Mouse (Mus musculus) common myeloid progenitor, adult 5-6 weeks (primary cell): Measurements from ENCODE around the gene Dclk2. TPM values are rescaled to one million over a fixed set of nuclear protein-coding genes. Genes with fewer than 3 reads are reported as not detected.
A peak's percentile ranks its signal among the peaks of the same experiment; 100 is the strongest.

ENCODE experiments used
- ATAC-seq: replicated peaks from 2 replicates; pipeline ENCODE4 v1.8.0; 2016; ENCODE audit warnings: low read depth, mild to moderate bottlenecking, moderate TSS enrichment, inconsistent platforms; ENCODE audit not compliant: poor library complexity, severe bottlenecking
- total RNA-seq: library from RNA; stranded (forward); fragments of 200-1000, 187-1606 nt; gene quantifications from 2 replicates; pipeline ENCODE4 v1.2.3, GENCODE M21; 2017

The Dclk2 gene
- total RNA-seq, 1 experiment from 2014 or later = 2.0 TPM

DNA sequence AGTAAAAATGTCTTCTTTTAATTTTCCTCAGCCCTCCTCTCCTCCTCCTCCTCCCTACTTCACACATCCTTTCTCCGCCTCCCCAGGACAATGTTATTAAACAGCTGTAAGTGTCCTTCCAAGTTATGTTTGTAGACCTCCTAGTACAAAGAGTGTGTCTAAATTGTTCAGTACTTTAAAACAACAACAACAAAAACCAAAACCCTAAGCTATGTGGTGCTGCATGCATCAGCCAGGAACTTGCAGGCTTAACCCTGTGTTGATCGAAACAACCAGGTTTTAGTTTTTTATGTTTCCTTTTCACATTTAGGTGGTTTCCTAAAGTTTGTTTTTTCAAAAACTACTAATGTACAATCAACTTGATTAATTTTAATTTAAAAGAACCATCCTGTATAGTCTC is 71.3 kb downstream of the Dclk2 start:
- no peak for ATAC-seq

DNA sequence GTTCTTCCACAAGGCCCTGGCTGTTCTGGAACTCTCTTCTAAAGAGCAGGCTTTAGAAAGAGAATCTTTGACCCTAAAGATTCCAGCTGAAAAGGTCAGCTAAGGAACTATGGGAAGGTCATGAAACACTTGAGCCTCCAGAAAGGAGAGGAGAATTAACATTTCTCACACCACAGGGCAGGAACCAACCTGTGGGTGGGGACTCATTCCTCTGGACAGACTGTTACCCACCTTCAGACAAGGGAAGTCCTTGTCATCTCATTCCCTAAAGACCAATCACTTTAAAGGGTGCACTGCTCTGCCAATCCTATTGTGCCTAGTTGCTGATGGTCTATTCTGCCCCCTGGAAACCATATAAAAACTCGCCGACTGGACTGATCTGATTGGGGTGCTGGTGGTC is 73.1 kb downstream of the Dclk2 start:
- no peak for ATAC-seq

DNA sequence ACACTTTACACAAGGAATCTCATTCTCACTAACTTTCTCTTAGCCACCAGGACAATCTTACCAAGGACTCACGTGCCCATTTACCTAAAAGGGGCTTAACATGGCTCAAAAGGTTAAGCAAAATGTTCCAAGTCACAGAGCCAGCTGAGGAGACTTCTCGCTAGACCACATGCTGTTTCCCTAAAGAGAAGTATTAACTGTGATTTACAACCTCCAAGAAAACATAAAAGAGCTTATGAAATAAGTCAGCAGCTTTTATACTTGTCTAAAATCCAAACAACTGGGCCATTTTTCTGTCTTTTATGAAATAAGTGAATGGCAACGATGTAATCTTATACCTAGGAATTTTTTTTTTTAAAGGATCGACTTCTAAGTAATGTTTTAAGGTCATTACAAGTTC is 74.6 kb downstream of the Dclk2 start:
- ATAC-seq = no peak

DNA sequence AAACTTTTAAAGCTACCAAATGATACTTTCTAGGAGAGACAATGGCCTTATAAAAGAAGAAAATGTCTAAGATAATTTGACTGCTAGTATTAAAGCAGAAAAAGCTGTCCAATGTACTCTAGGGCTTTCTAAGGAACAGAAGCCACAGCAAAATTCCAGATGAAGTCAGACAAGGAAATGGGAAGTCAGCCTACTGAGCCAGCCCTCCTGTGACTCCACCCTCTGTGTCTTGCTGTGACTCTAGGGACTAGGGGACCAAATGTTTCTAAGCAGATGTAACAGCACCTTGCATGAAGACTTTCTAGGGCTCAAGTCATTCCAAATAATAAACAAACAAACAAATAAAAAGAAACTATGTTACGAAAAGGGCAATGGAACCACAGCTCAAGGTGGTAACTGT is 75.1 kb downstream of the Dclk2 start:
- no peak for ATAC-seq

DNA sequence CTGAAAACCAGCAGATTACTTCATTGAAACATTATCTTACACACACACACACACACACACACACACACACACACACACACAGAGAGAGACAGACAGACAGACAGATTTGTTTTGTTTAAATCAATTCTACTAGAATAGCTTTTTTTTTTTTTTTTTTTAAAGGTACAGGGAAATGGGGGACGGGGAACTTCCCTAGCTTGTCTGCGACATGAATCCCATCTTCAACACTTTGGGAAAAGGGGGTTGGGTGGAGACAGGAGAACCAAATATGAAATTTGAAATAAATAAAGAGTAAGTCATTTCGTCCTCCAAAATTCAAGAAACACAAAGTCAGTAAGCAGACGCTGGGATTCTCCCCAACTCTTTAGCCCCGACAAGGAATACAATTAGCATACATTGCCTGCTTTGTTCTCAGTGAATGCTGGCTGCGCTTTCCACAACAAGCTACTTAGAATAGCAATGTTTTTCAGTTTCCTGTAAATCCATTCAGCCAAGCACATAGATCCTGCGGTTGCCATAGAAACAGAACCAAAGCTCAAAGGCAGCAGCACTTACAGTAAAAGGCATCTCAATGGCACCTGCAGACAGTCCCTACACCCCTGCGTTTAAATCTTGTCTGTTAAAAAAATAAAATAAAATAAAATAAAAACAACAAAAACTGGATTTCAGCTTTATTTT is 75.7 kb downstream of the Dclk2 start:
- no peak for ATAC-seq

DNA sequence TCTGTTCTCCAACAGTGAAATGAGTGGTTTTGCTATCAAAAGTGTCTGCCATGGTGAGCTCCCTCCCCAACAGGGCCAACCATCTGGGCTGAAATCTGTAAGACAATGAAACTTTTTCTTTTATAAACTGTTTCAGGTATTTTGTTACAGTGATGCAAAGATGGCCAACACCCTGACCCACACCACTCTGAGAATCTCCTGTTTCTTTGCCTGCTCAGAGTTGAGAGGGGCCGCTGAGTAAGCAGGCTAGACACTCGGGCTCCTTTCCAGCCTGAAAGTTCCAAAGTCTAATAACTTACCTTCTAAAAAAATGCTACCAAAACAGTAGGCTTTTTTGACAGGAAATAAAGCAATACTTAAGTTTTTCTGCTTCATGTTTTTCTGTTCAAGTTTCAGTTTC is 78.2 kb downstream of the Dclk2 start:
- no peak for ATAC-seq

DNA sequence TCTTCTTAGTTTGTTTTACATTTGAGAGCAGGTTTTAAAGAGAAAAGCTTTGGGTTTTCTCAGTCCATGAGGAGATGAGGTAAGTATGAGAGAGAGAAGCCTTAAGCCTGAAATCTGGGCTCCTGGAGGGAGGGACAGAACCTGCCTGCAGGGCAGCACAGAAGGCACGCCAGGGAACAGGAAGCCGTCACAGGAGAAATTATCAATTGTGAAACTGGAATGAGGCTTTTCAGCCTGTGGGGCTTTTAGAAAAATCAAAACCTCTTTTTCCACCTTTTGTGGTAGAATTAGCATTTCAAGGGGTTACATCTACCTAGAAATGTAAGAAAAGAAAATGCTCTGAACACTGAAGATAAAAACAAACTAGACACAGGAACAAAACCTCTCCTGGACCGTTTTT is 81.0 kb downstream of the Dclk2 start:
- no peak for ATAC-seq

DNA sequence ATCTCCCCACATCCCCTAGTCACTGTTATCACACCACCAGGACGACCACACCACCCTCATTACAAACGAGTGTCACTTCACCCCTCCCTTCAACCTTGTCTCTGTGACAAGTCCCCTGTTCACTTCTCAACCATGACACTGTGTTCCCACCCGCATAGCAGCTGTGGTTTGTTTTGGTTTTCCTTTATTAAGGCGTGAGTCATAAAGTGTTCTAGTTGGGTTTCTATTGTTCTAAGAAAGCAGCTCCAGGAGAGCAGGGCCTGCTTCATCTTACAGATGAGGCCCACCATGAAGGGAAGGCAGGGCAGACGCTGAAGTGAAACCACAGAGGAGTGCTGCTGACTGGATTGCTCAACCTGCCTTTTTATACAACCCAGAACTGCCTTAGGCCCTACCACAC is 83.3 kb downstream of the Dclk2 start:
- ATAC-seq = no peak

DNA sequence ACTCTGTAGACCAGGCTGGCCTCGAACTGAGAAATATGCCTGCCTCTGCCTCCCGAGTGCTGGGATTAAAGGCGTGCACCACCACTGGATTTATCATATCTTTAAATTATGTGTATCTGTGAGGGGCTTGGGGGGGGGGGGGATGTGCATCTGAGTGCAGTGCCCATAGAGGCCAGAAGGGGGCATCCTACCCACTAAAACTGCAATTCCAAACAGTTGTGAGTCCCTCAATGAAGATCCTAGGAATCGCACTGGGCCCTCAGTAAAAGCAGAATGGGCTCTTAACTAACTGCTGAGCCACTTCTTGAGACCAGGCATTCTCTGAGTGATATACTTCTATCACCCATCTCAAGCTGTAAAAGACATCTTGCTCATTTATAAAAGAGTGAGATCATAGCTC is 85.5 kb downstream of the Dclk2 start:
- no peak for ATAC-seq

DNA sequence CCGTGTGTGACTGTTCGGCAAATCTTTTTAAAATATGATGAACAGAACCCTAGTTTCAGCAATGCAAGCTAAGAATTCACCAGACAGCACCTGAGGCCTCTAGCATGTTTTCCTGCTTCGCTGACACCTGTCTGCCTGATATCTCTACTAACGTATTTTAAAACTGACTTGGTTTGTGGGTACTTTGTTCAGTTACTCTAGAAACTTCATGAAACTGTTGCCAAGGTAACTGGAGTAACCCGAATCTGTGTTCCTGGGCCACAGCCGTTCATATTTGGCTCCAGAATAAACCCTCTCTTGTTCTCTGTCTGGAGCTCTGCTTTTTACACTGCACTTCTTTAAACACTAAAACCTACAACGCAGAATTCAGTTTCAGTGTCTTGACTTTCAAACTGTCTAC is 86.3 kb downstream of the Dclk2 start:
- no peak for ATAC-seq

DNA sequence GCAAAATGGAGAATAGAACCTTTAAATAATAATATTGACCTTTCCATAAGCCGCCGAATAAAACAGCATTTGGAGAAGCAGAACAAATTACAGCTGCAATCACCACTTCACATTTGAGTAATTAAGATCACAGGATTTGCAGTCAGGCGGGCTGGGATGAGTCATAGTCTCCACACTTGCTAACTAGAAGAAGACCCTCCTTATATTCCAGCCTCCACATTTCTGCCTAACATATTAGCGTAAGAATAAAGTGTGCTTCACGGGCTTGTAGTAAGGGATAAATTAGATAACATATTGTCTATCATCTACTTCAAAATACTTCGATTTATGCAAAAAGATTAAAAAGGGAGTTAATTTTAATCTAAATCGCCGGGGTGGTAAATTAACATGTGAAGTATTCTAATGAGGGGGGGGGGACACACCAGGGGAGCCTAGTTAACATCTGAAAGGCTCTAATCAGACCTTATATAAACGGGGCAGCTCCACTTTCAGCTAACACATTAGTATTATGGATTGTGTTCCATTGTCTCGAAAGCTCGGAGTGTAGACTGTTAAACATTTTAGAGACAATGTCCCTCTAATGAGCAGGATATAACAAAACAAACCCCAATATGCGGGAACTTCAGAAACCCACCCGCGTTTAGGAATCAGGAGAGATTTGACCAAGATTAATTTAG is 87.9 kb downstream of the Dclk2 start:
- ATAC-seq = no peak

DNA sequence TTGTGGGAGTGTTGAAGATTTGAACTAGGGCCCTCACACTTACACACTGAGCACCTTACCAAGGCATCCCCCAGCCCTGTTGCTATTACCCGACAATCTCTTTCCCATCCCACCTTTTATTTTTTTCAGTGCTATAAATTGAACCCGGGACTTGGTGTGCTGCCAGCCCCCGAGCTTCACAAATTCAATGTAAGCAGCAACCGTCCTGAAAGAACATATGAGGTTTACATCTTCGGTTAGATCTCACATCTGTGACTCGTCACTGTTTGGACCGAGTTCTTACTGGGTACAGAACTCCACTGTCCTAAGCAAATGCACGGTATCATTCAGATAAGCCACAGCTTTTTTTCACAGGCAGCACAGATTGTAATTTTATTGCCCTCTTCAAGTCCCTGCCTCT is 88.5 kb downstream of the Dclk2 start:
- no peak for ATAC-seq

DNA sequence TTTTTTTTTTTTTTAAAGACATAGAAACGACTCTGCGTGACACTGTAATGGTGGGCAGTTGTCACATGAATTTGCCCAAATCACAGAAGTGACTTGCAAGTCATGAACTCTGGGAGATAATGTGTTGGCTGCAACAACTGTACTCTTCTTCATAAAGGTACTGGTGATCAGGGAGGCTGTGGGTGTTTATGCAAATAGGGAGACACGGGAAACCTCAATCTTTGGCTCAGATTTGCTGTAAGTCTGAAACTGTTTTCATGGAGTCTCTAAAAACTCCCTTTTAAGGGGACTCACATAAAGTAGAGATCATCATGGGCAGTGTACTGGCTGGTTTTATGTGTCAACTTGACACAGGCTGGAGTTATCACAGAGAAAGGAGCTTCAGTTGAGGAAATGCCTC is 93.1 kb downstream of the Dclk2 start:
- ATAC-seq = no peak

DNA sequence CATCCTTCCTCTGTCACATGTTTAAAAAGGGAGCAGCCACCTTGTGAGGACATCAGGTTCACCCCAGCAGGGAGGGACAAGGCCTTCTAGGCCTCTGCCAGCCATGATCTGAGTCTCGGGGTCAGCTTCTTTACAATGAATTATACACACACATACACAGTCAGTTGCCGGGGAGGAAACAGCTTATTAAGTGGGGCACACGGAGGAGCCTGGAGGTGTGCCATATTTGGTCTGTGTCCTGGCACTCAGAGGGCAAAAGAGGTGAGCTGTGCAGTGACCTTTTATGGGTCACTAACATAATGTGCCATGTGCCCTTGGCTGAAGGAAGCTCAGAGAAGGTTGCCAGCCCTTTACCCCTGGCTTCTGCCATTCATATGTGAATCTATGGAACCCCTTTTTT is 99.3 kb downstream of the Dclk2 start:
- no peak for ATAC-seq

DNA sequence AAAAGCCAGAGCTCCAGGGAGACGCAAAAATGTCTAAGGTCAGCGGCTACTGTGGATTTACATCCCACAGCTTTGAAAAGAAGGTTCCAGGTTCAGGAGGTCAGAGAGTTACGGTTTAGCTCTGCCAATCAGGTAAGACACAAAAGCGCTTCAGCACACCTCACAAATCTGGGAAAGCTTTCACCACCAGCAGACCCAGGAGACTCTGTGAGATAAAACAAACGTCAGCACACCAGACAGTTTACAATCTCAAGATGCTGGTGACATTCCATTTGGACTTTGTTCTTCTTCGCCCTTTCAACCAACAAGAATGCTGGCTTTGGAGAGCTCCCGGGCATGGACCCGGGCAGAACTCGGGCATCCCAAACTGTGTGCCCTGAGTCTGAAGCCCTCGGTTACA is 100.3 kb downstream of the Dclk2 start:
- no peak for ATAC-seq

DNA sequence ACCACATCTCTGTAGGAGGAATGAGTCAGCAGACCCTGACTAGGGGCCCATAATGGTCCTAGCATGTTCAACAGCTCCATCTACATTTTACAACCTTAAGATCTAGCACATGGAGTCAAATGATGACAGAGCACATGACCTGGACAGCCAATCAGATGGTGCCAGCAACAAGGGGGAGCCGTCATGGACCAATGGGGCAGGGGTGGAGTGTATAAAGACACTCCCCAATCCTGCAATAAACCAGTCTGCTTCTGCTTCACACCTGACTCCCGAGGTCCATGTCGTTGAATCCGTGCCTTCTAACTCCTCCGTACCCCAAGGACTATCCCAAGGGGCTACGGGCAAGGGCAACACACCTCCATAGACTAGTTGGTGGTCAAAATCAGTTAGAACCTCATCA is 101.3 kb downstream of the Dclk2 start:
- ATAC-seq = no peak

DNA sequence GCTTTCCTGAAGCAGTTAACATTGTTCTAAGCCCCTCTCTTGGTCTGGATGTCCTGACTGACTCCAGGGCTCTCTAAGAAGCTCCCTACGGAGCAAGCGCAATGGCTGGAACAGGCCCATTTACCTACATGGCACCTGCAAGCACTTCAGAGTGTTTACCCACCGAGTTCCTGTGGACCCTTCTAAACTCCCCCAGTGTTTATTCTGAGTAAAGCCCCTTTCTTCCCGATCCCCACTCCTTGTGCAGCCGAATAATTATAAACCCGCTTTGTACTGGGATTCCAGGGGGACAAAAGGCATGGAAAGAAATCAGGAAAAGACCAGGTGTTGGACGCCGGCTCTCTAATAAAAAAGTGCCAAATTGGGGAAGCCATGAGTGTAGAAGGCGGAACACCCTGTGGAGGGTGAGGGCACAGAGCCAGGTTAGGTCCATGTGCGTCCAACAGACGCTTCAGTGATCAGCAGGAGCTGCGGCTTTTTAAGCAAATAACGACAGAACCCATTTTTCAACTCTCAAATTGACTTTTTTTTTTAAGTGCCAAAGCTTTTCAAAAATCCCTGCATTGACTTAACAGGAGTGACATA is 102.6 kb downstream of the Dclk2 start:
- ATAC-seq = no peak

DNA sequence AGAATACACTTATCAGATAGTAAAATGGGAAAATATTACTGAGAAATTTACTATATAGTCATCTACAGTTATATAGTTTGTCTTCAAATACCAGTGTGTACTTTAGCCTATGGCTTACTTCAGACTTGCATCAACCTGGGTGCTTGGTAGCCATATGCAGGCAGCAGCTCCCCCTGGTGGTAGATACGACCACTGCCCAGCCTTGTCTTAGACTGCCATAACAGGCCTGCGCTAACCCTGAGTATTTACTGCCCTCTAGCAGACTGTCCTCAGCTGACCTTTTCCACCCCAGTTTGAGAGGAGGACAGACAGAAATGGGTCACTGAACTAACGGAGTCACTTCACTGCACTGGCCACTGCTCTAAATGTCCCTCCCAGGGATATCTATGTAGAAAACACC is 108.0 kb downstream of the Dclk2 start:
- peak; percentile 99 for ATAC-seq

DNA sequence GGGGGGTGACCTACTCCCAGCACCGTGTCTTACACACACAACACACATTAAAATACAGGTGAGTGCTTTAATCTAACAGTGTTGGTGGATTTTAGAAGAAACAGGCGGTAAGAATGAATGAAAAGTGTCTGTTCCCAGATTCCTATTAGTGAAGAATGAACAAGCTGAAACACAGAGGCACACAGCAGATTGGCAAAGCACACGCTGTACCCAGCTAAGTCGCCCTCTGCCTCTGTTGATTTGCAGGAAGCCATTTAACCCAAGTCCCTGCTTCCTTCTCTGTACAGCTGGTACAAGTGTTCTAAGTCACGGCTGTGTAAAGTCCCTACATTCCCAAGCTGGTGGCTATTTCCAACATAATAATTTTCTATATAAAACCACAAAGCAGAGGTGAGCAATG is 109.7 kb downstream of the Dclk2 start:
- ATAC-seq = no peak

DNA sequence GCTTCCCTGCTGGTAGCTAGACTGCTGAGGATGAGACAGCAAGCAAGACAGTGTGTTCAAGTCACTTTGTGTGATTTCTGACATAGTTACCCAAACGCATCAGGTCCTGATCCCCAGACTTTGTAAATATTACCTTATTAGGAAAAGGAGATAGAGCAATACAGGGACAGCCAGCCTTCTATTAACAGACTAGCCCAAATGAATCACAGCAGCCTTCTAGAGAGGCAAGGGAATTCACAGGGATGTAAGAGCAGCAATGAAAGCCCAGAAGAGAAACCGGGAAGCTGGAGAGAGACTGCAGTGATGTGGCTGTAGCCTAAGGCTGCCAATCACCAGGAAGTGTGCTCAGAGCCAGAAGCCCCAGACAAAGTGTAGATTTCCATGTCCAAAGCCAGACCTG is 111.0 kb downstream of the Dclk2 start:
- ATAC-seq = no peak

DNA sequence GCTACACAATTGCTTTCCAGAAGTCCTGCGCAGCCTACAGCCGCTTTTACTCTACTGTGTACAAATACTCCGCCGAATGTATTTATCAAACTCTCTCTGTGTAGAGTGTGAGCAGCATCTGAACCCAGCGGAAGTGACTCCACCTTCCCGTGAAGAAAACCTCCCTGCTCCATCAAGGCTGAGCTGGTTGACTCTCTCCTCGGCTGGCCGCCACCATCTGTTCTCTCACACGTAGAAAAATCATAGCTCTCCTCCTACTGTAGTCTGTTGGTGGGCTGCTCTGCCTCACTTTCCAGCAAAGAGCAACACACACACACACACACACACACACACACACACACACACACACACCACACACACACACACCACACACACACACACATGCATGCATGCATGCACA is 111.5 kb downstream of the Dclk2 start:
- ATAC-seq = no peak
